Mouse (Mus musculus) liver, adult 2 months (tissue): ENCODE results near the gene Cryzl2. TPM values are rescaled to one million over a fixed set of nuclear protein-coding genes. Genes with fewer than 3 reads are reported as not detected.

Experiments used
- DNase-seq: peaks from one replicate; pipeline ENCODE4 v3.0.0-alpha.2; 2011; ENCODE audit warnings: low read depth, low spot score; ENCODE audit errors: extremely low read depth
- H3K27ac ChIP-seq: fragments of 200-500 bp; replicated peaks from 2 replicates; pipeline ENCODE4 v1.5.1; 2012; ENCODE audit warnings: low read depth, mild to moderate bottlenecking, control low read depth, inconsistent platforms, low read length; ENCODE audit not compliant: insufficient read depth
- H3K27me3 ChIP-seq: fragments of 200-500 bp; 2 replicates; pipeline ENCODE4 v1.6.1; 2012; ENCODE audit warnings: mild to moderate bottlenecking, moderate library complexity, low read length, inconsistent platforms; ENCODE audit not compliant: control insufficient read depth, insufficient read depth
- H3K36me3 ChIP-seq: fragments of 200-500 bp; 2 replicates; pipeline ENCODE4 v1.6.1; 2012; ENCODE audit warnings: low read length, inconsistent platforms; ENCODE audit not compliant: control insufficient read depth, insufficient read depth
- H3K4me1 ChIP-seq: fragments of 200-500 bp; 2 replicates; pipeline ENCODE4 v1.6.1; 2011; ENCODE audit warnings: low read length; ENCODE audit not compliant: control insufficient read depth, insufficient read depth
- H3K4me3 ChIP-seq: fragments of 200-500 bp; 2 replicates; pipeline ENCODE4 v1.5.1; 2011; ENCODE audit warnings: low read depth, mild to moderate bottlenecking, control low read depth, low read length, moderate library complexity; ENCODE audit not compliant: insufficient read depth
- H3K79me2 ChIP-seq: fragments of 200-500 bp; 2 replicates; pipeline ENCODE4 v1.6.1; 2012; ENCODE audit warnings: inconsistent platforms, mild to moderate bottlenecking, low read length, moderate library complexity; ENCODE audit not compliant: control insufficient read depth, insufficient read depth
- H3K9ac ChIP-seq: fragments of 200-500 bp; 2 replicates; pipeline ENCODE4 v1.6.1; 2012; ENCODE audit warnings: low read depth, mild to moderate bottlenecking, control low read depth, inconsistent platforms, low read length
- CTCF ChIP-seq: fragments of 200-500 bp; IDR thresholded peaks from 2 replicates; pipeline ENCODE4 v1.5.1; 2011; ENCODE audit warnings: low read depth, low read length, control low read depth
- POLR2A ChIP-seq: fragments of 200-500 bp; IDR thresholded peaks from 2 replicates; pipeline ENCODE4 v1.6.1; 2011; ENCODE audit warnings: low read length, control low read depth; ENCODE audit not compliant: insufficient read depth; ENCODE audit errors: extremely low read depth
- WGBS: fragments of 180-500 bp; shearing (Covaris S2); methylation state at CpG from one replicate; pipeline ENCODE4 v1.1.7; 2018; 5-methylcytosine and 5-hydroxymethylcytosine counted together
- polyA plus RNA-seq: library from polyadenylated mRNA; depleted of rRNA; stranded (reverse); fragments of >200 nt; gene quantifications from 2 replicates; pipeline ENCODE4 v1.2.3, GENCODE M21; 2012
- total RNA-seq: library from RNA; depleted of rRNA; stranded (reverse); fragments of >200 nt; gene quantifications from 2 replicates; pipeline ENCODE4 v1.2.3, GENCODE M21; 2014

The Cryzl2 gene
- total and polyA plus RNA-seq, 2 experiments, result 22.7 to 31.0 TPM

GRCm38 (mm10) chr1:157465194-157465593 is 6.8 kb downstream of the Cryzl2 start:
- 80% methylated on average over 3 of the region's 3 CpGs for WGBS

GRCm38 (mm10) chr1:157467866-157468265 is 9.5 kb downstream of the Cryzl2 start:
- 95% methylated on average over 8 of the region's 8 CpGs for WGBS
- Histone ChIP-seq H3K4me1 (no peaks in the 10 kb centered on the region), H3K4me3 (no peak overlapping the region), H3K36me3 (peaks cover 9% of the 10 kb centered on the region; the same call in 1 of the 2 replicates), H3K9ac (no peak overlapping the region), H3K79me2 (no peaks in the 10 kb centered on the region), H3K27me3 (no peaks in the 10 kb centered on the region), H3K27ac (no peak overlapping the region)
- DNase-seq, result no peak
- no peak for TF ChIP-seq CTCF
- TF ChIP-seq POLR2A, result no peak

More at GRCm38 (mm10) chr1:157465194-157465593, 6.8 kb downstream of the Cryzl2 start:
- Histone ChIP-seq H3K9ac (no peak overlapping the region), H3K4me1 (no peaks in the 10 kb centered on the region), H3K79me2 (no peaks in the 10 kb centered on the region), H3K36me3 (peaks cover 5% of the 10 kb centered on the region; the same call in 1 of the 2 replicates), H3K27me3 (no peaks in the 10 kb centered on the region), H3K27ac (no peak overlapping the region), H3K4me3 (no peak overlapping the region)
- TF ChIP-seq POLR2A, result no peak
- peak; percentile 51 for TF ChIP-seq CTCF
- DNase-seq, result no peak

DNA sequence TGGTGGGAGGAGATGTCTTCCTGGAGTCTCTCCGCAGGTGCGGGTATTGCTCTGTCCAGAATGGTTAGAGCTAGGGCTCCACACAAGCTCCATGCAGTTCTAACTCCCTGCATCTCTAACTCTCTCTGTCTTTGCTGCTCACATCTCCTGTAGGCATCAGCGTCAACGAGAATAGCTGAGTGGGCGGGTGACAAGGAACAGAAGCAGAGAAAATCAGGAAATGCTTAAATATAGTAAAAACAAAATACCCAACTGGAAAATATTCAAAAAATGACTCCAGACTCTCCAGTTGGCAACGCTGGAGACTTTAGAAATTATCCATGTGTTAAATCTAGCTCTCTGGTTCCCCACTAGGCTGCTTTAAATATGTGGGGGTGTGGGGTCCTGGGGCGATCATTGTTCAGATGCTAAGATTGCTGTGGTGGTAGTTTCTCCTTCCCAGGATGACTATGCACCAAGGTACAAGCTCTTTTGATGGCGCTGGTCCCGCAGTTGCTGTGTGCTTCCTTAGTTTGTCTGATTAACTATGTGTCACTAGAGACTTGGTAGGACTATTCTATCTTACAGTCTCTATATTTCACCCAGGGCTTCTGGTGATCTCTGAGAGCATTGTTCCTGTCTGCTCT is 12.5 kb downstream of the Cryzl2 start:
- DNase-seq, result no peak
- peaks cover 8% of the 10 kb centered on the region; the same call in 1 of the 2 replicates for H3K36me3 ChIP-seq
- no peak overlapping the region for H3K9ac ChIP-seq
- H3K27me3 ChIP-seq, result no peaks in the 10 kb centered on the region
- H3K27ac ChIP-seq, result no peak overlapping the region
- no peaks in the 10 kb centered on the region for H3K79me2 ChIP-seq
- no peaks in the 10 kb centered on the region for H3K4me1 ChIP-seq
- H3K4me3 ChIP-seq, result no peak overlapping the region
- no peak for TF ChIP-seq POLR2A
- TF ChIP-seq CTCF, result no peak
- 92% methylated on average over 9 of the region's 9 CpGs for WGBS

GRCm38 (mm10) chr1:157472716-157473115 is 14.3 kb downstream of the Cryzl2 start:
- no peak for DNase-seq
- TF ChIP-seq POLR2A, result no peak
- no peak for TF ChIP-seq CTCF
- no peak overlapping the region for H3K27ac ChIP-seq
- no peaks in the 10 kb centered on the region for H3K27me3 ChIP-seq
- no peak overlapping the region for H3K9ac ChIP-seq
- WGBS, result 89% methylated on average over 7 of the region's 7 CpGs
- H3K79me2 ChIP-seq, result no peaks in the 10 kb centered on the region
- H3K4me3 ChIP-seq, result no peak overlapping the region
- H3K36me3 ChIP-seq, result peaks cover 5% of the 10 kb centered on the region; the same call in 1 of the 2 replicates
- H3K4me1 ChIP-seq, result no peaks in the 10 kb centered on the region

DNA sequence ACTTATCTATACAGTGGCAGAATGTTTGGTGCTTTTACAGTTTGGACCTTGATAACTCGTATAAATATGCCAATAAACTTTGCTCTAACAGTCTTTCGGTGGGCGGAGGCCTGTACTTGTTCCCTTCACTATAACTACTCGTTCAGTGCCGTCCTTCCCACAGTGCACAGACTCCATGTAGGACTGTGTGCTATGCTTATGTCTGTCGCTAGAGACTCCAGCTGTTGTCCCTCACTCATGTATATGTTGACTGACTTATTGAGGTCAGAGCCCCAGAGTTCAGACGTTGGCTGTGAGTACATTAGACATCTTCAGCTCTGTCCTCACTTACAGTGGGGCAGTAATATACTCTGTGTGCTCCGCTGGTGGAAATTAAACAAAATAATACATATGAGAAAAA is 16.5 kb downstream of the Cryzl2 start:
- Histone ChIP-seq H3K9ac (no peak overlapping the region), H3K4me3 (no peak overlapping the region), H3K79me2 (no peaks in the 10 kb centered on the region), H3K36me3 (0 out of 2 replicates have a peak, but pooled peaks cover 4% of the 10 kb centered on the region), H3K27me3 (no peaks in the 10 kb centered on the region), H3K27ac (no peak overlapping the region), H3K4me1 (no peaks in the 10 kb centered on the region)
- DNase-seq, result no peak
- TF ChIP-seq POLR2A, result no peak
- TF ChIP-seq CTCF, result no peak
- 80% methylated on average over 8 of the region's 8 CpGs for WGBS

GRCm38 (mm10) chr1:157476231-157476630 is 17.9 kb downstream of the Cryzl2 start:
- no peak overlapping the region for H3K9ac ChIP-seq
- no peak overlapping the region for H3K27ac ChIP-seq
- H3K79me2 ChIP-seq, result no peaks in the 10 kb centered on the region
- TF ChIP-seq CTCF, result no peak
- TF ChIP-seq POLR2A, result no peak
- WGBS, result 80% methylated on average over 2 of the region's 2 CpGs
- DNase-seq, result no peak
- no peaks in the 10 kb centered on the region for H3K36me3 ChIP-seq
- H3K4me1 ChIP-seq, result no peaks in the 10 kb centered on the region
- H3K27me3 ChIP-seq, result no peaks in the 10 kb centered on the region
- H3K4me3 ChIP-seq, result no peak overlapping the region
